Mouse (Mus musculus): ENCODE results near the gene Wnt9b. TPM values are rescaled to one million over a fixed set of nuclear protein-coding genes. Genes with fewer than 3 reads are reported as not detected.

Wnt9b gene
- polyA plus RNA-seq, 1 experiment from 2014 or later: 0.99 TPM

GRCm38 (mm10) chr11:103760101-103760500 lies 10.5 kb upstream of the Wnt9b start:
- WGBS: 68% methylated on average over 7 of the region's 7 CpGs
- Histone ChIP-seq H3K9me3 (peaks cover 5% of the 10 kb centered on the region; the same call in 1 of the 2 replicates), H3K36me3 (replicated peaks) (no peaks in the 10 kb centered on the region), H3K27me3 (ENCODE audit: poor library complexity, severe bottlenecking) (peaks cover 73% of the 10 kb centered on the region), H3K27ac (no peak overlapping the region), H3K4me3 (no peak overlapping the region), H3K4me1 (peaks cover 12% of the 10 kb centered on the region)
- no peak for DNase-seq (ENCODE audit: extremely low spot score, low spot score)

- H3K27me3 ChIP-seq (ENCODE audit: poor library complexity, severe bottlenecking): peaks cover 72% of the 10 kb centered on the region
- no peak overlapping the region for H3K27ac ChIP-seq
- WGBS: 10% methylated on average over 6 of the region's 6 CpGs
Observed at GRCm38 (mm10) chr11:103758706-103759105, 9.1 kb upstream of the Wnt9b start.

GRCm38 (mm10) chr11:103758054-103758453 lies 8.4 kb upstream of the Wnt9b start:
- peaks cover 5% of the 10 kb centered on the region; the same call in 1 of the 2 replicates for H3K9me3 ChIP-seq
- H3K4me1 ChIP-seq: no peaks in the 10 kb centered on the region
- no peak for DNase-seq (ENCODE audit: extremely low spot score, low spot score)
- H3K36me3 ChIP-seq (replicated peaks): no peaks in the 10 kb centered on the region
- no peak overlapping the region for H3K27ac ChIP-seq
- WGBS: 50% methylated on average over 11 of the region's 11 CpGs
- H3K4me3 ChIP-seq: no peak overlapping the region
- H3K27me3 ChIP-seq (ENCODE audit: poor library complexity, severe bottlenecking): peaks cover 72% of the 10 kb centered on the region

More at GRCm38 (mm10) chr11:103758706-103759105, 9.1 kb upstream of the Wnt9b start:
- Histone ChIP-seq H3K4me1 (no peaks in the 10 kb centered on the region), H3K4me3 (no peak overlapping the region), H3K36me3 (replicated peaks) (no peaks in the 10 kb centered on the region), H3K9me3 (peaks cover 5% of the 10 kb centered on the region; the same call in 1 of the 2 replicates)
- peak; percentile 77 for DNase-seq (ENCODE audit: extremely low spot score, low spot score)

GRCm38 (mm10) chr11:103750612-103751011 lies 991 bp upstream of the Wnt9b start:
- peaks cover 94% of the 10 kb centered on the region for H3K27me3 ChIP-seq (ENCODE audit: poor library complexity, severe bottlenecking)
- no peak overlapping the region for H3K27ac ChIP-seq
- 70% methylated on average over 3 of the region's 3 CpGs for WGBS
- no peaks in the 10 kb centered on the region for H3K36me3 ChIP-seq (replicated peaks)
- H3K4me1 ChIP-seq: peaks cover 12% of the 10 kb centered on the region
- H3K9me3 ChIP-seq: no peaks in the 10 kb centered on the region
- no peak for DNase-seq (ENCODE audit: extremely low spot score, low spot score)
- H3K4me3 ChIP-seq: no peak overlapping the region

- H3K27me3 ChIP-seq (ENCODE audit: poor library complexity, severe bottlenecking): peaks cover 59% of the 10 kb centered on the region
- no peaks in the 10 kb centered on the region for H3K36me3 ChIP-seq (replicated peaks)
- H3K27ac ChIP-seq: no peak overlapping the region
- WGBS: 83% methylated on average over 19 of the region's 19 CpGs
- DNase-seq (ENCODE audit: extremely low spot score, low spot score): no peak
- H3K4me1 ChIP-seq: peaks cover 5% of the 10 kb centered on the region; the same call in 1 of the 2 replicates
- H3K9me3 ChIP-seq: no peaks in the 10 kb centered on the region
- no peak overlapping the region for H3K4me3 ChIP-seq
Observed at GRCm38 (mm10) chr11:103735046-103735781, 14.4 kb downstream of the Wnt9b start.

- Histone ChIP-seq H3K27ac (no peak overlapping the region), H3K4me1 (peaks cover 5% of the 10 kb centered on the region; the same call in 1 of the 2 replicates), H3K36me3 (replicated peaks) (no peaks in the 10 kb centered on the region), H3K9me3 (no peaks in the 10 kb centered on the region), H3K4me3 (no peak overlapping the region), H3K27me3 (ENCODE audit: poor library complexity, severe bottlenecking) (peaks cover 62% of the 10 kb centered on the region)
- no peak for DNase-seq (ENCODE audit: extremely low spot score, low spot score)
- WGBS: 73% methylated on average over 5 of the region's 5 CpGs
Observed at GRCm38 (mm10) chr11:103734411-103735045, 15.1 kb downstream of the Wnt9b start.

GRCm38 (mm10) chr11:103733961-103734360 lies 15.7 kb downstream of the Wnt9b start:
- 86% methylated on average over 2 of the region's 2 CpGs for WGBS
- no peaks in the 10 kb centered on the region for H3K9me3 ChIP-seq
- H3K4me1 ChIP-seq: peaks cover 11% of the 10 kb centered on the region
- H3K27me3 ChIP-seq (ENCODE audit: poor library complexity, severe bottlenecking): peaks cover 62% of the 10 kb centered on the region
- H3K27ac ChIP-seq: no peak overlapping the region; the same call in 1 of the 2 replicates
- H3K4me3 ChIP-seq: no peak overlapping the region
- no peak for DNase-seq (ENCODE audit: extremely low spot score, low spot score)
- no peaks in the 10 kb centered on the region for H3K36me3 ChIP-seq (replicated peaks)

GRCm38 (mm10) chr11:103733069-103733468 lies 16.6 kb downstream of the Wnt9b start:
- Histone ChIP-seq H3K4me3 (no peak overlapping the region), H3K27ac (no peak overlapping the region), H3K36me3 (replicated peaks) (no peaks in the 10 kb centered on the region), H3K4me1 (peaks cover 14% of the 10 kb centered on the region), H3K9me3 (no peaks in the 10 kb centered on the region), H3K27me3 (ENCODE audit: poor library complexity, severe bottlenecking) (peaks cover 62% of the 10 kb centered on the region)
- no peak for DNase-seq (ENCODE audit: extremely low spot score, low spot score)
- WGBS: 70% methylated on average over 4 of the region's 4 CpGs

GRCm38 (mm10) chr11:103732306-103732705 lies 17.3 kb downstream of the Wnt9b start:
- Histone ChIP-seq H3K27me3 (ENCODE audit: poor library complexity, severe bottlenecking) (peaks cover 57% of the 10 kb centered on the region), H3K27ac (no peak overlapping the region), H3K36me3 (replicated peaks) (no peaks in the 10 kb centered on the region), H3K4me1 (peaks cover 14% of the 10 kb centered on the region), H3K9me3 (no peaks in the 10 kb centered on the region), H3K4me3 (no peak overlapping the region)
- no peak for DNase-seq (ENCODE audit: extremely low spot score, low spot score)
- 85% methylated on average over 7 of the region's 7 CpGs for WGBS

- H3K36me3 ChIP-seq (replicated peaks): no peaks in the 10 kb centered on the region
- no peak overlapping the region for H3K27ac ChIP-seq
- H3K4me3 ChIP-seq: no peak overlapping the region
- 90% methylated on average over 9 of the region's 9 CpGs for WGBS
- no peak for DNase-seq (ENCODE audit: extremely low spot score, low spot score)
- H3K27me3 ChIP-seq (ENCODE audit: poor library complexity, severe bottlenecking): peaks cover 57% of the 10 kb centered on the region
- no peaks in the 10 kb centered on the region for H3K9me3 ChIP-seq
- H3K4me1 ChIP-seq: peaks cover 14% of the 10 kb centered on the region
Observed at GRCm38 (mm10) chr11:103731594-103731993, 18.0 kb downstream of the Wnt9b start.

GRCm38 (mm10) chr11:103729282-103729985 lies 20.2 kb downstream of the Wnt9b start:
- no peaks in the 10 kb centered on the region for H3K36me3 ChIP-seq (replicated peaks)
- 76% methylated on average over 9 of the region's 9 CpGs for WGBS
- H3K9me3 ChIP-seq: no peaks in the 10 kb centered on the region
- no peak for DNase-seq (ENCODE audit: extremely low spot score, low spot score)
- H3K4me1 ChIP-seq: peaks cover 11% of the 10 kb centered on the region
- H3K27ac ChIP-seq: no peak overlapping the region
- peaks cover 49% of the 10 kb centered on the region for H3K27me3 ChIP-seq (ENCODE audit: poor library complexity, severe bottlenecking)
- H3K4me3 ChIP-seq: no peak overlapping the region

- peaks cover 22% of the 10 kb centered on the region for H3K4me1 ChIP-seq
- WGBS: 88% methylated on average over 11 of the region's 11 CpGs
- no peaks in the 10 kb centered on the region for H3K36me3 ChIP-seq (replicated peaks)
- no peaks in the 10 kb centered on the region for H3K9me3 ChIP-seq
- no peak overlapping the region for H3K4me3 ChIP-seq
- H3K27me3 ChIP-seq (ENCODE audit: poor library complexity, severe bottlenecking): peaks cover 12% of the 10 kb centered on the region
- no peak for DNase-seq (ENCODE audit: extremely low spot score, low spot score)
- no peak overlapping the region for H3K27ac ChIP-seq
Observed at GRCm38 (mm10) chr11:103724331-103724771, 25.3 kb downstream of the Wnt9b start.
